Mouse (Mus musculus) macrophage (primary cell): ENCODE measurements around the gene Phc2. TPM values are rescaled to one million over a fixed set of nuclear protein-coding genes. Genes with fewer than 3 reads are reported as not detected.

Experiments
- H3K27ac ChIP-seq: fragments of 350-480 bp; formaldehyde crosslinking; 2 replicates; pipeline ENCODE4 v1.9.0; 2021
- H3K36me3 ChIP-seq: fragments of 350-480 bp; formaldehyde crosslinking; 2 replicates; pipeline ENCODE4 v1.9.0; 2021; ENCODE audit errors: inconsistent target
- H3K4me3 ChIP-seq: fragments of 350-480 bp; formaldehyde crosslinking; 2 replicates; pipeline ENCODE4 v1.9.0; 2021; ENCODE audit errors: inconsistent target
- H3K79me2 ChIP-seq: fragments of 350-480 bp; formaldehyde crosslinking; 2 replicates; pipeline ENCODE4 v1.9.0; 2021; ENCODE audit errors: inconsistent target
- WGBS: methylation state at CpG from one replicate; pipeline ENCODE4 v1.1.7; 2026; ENCODE audit warnings: inconsistent platforms; ENCODE audit not compliant: missing documents; 5-methylcytosine and 5-hydroxymethylcytosine counted together
- polyA plus RNA-seq: library from polyadenylated mRNA; stranded (reverse); fragments of 250-400 nt; gene quantifications from 3 replicates; pipeline ENCODE4 v1.2.4, GENCODE M21; 2018; ENCODE audit warnings: inconsistent platforms

Phc2 gene
- polyA plus RNA-seq, 1 experiment from 2014 or later = 66.8 TPM

DNA sequence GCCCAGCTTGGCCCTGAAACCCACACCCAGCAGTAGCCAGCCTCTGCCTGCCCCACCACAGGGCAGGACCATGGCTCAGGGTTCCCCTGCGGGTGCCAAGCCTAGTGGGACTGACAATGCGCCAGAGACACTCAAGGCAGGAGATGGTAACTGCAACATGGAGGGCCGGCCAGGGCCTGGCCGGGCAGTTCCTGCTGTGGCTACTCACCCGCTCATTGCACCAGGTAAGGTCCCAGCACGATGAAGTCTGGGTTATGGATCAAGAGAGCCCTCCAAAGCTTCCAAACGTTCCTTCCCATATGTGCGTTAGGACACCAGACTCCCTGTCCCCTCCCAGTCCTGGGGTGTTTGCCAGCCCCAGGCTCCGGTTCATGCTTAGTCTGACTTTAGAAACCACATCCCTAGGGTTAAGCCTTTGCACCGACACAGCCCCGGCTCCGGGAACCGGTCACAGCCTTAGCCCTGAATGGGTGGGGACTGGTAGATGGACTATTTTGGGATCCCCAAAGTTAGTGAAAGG lies 57.7 kb downstream of the Phc2 start:
- 92% methylated on average over 13 of the region's 13 CpGs for WGBS
- Histone ChIP-seq H3K27ac (no peak overlapping the region), H3K36me3 (no peaks in the 10 kb centered on the region), H3K79me2 (no peaks in the 10 kb centered on the region), H3K4me3 (no peak overlapping the region)

DNA sequence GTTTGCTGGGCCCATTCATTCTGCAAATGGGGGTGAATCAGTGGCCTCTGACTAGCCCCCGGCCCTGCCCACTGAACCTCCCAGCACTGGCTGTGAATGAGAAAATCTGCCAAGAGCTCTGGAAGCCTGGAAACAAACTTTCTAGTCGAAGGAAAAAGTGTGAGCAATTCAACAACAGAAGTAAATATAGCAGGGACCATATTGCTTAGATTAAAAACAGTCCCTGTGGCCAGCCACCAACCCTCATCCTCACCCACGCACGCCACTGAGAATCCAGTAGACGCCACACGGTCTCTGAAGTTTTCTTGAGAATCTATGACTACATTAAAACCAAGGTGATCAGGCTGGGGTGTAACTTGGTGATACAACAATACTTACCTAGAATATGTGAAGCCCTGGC lies 58.4 kb downstream of the Phc2 start:
- Histone ChIP-seq H3K79me2 (no peaks in the 10 kb centered on the region), H3K4me3 (no peak overlapping the region), H3K27ac (no peak overlapping the region), H3K36me3 (no peaks in the 10 kb centered on the region)
- WGBS = 91% methylated on average over 6 of the region's 6 CpGs

DNA sequence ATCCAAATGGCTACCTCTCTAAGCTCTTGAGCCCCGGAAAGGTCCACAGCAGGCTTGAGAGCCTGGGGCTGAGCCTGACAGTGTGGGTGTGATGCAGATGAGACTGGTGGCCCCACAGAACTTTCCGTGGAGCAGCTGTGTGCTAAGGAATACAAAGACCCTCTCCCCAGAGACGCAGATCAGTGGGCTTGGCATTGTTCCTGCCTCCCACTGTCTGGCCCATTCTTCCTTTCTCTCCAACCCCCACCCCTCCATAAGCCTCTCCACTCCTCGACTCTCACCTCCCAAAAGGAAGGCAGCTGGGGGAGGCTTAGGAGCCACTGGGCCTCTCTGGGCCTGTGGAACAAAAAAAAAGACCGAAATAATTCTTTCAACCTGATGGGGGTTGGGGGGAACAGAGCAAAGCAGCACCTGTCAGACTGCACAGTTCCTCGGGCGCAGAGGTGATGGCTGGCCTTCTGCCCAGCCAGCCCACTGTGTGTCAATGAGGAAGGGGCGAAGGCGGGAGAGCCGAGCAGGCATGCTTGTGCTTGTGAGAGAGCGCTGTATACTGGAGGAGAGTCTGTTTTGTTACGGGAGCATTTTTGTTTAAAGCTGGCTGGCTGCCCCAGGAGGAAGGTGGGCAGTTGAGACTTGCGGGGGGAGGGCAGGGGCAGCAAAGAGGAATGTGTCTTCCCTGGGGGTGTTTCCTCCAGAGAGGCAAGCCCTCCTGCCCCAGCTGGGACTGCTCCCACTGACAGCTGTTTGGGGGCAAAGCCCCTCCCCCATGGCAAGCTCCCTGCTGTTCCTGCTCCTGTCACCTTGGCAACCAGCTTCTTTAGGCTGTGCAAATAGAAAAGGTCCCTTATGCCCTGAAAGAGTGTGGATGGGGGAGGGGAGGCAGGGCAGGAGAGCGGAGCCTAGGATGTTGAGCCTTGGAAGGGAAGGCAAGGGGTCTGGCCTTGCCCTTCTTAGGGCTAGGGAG lies 61.0 kb downstream of the Phc2 start:
- Histone ChIP-seq H3K27ac (no peak overlapping the region), H3K36me3 (no peaks in the 10 kb centered on the region), H3K4me3 (no peak overlapping the region), H3K79me2 (no peaks in the 10 kb centered on the region)
- 78% methylated on average over 14 of the region's 14 CpGs for WGBS

DNA sequence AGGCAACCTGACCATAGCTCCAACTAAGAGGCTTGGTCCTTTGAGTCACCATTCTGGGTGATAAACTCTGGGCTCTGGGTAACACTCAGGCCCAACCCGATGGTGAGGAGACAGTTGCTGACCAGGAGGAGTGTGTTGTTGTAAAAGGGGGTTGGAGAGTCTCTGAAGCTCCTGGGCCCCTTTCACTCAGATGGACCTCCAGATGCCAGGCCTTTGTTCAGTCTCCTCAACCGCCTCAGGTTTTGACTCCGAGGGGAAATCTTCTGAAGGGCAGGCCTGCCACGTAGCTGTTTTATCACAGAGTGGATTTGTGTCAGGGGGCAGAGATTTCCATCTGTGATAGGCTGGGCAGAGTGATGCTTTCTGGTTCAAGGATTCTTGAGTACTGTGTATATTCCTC lies 61.8 kb downstream of the Phc2 start:
- WGBS = 81% methylated on average over 4 of the region's 4 CpGs
- H3K36me3 ChIP-seq = no peaks in the 10 kb centered on the region
- H3K79me2 ChIP-seq = no peaks in the 10 kb centered on the region
- no peak overlapping the region for H3K27ac ChIP-seq
- no peak overlapping the region for H3K4me3 ChIP-seq

DNA sequence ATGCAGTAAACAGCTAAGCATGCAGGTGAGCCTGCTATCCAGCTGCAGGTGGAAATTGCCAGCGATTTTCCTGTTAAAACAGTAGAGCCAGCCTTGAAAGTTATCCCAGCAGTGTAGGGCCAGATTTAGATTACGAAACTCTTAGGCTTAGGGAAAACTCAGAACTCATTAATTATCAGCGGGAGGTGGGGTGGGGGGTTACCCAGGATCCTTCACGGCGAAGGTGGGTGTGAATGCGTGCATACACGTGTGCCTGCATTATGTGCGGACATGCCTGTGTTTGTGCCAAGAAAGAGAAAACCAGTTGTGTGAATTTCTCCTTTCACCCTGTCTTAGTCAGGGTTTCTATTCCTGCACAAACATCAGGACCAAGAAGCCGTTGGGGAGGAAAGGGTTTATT lies 62.2 kb downstream of the Phc2 start:
- Histone ChIP-seq H3K36me3 (no peaks in the 10 kb centered on the region), H3K4me3 (no peak overlapping the region), H3K79me2 (no peaks in the 10 kb centered on the region), H3K27ac (no peak overlapping the region)
- WGBS = 96% methylated on average over 9 of the region's 9 CpGs

DNA sequence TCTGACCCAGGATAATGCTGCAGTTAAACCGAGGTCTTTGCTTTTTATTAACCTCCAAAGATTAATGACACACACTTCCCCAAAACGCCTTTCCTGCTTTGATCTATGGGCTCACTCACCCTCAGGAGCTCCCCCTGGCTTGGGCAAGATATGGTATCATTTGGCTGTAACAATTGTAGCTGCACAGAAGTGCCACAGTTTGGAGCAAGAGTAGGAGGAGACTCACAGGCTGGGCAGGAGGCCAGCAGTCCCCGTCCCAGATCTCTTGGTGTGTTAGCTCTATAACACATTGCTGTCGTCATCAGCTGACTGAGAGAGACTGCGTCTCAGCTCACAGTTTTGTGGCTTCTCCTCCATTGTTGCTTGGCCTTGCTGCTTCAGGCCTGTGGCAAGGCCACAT lies 65.6 kb downstream of the Phc2 start:
- H3K36me3 ChIP-seq = no peaks in the 10 kb centered on the region
- WGBS = 13% methylated on average over 5 of the region's 5 CpGs
- no peak overlapping the region for H3K4me3 ChIP-seq
- no peak overlapping the region for H3K27ac ChIP-seq
- no peaks in the 10 kb centered on the region for H3K79me2 ChIP-seq

DNA sequence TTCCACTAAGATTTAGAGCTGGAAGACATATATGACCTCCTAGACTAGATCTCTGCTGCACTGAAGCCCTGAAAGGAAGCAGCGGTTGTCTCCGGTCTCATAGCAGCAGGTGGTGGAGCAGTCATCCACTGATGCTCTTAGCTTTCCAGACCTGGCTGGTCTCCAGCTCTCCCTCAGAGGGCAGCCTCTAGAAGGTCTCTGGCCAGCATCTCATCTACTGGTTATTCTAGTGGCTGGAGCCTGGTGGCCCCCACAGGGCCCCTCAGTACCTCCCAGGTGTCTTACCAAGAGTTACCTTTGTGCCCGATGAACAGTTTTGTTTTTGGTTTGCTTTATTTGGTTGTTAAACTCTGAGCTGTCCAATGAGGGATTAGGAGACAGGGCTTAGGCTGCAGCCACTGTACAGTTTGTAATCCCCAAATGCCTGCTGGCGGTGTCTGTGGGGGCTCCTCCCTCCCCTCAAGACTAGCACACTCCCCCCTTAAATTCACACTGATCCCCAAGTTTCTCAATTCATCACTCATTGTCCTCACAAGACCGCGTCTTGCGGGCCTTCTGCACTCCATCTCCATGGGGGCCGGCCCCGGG lies 66.7 kb downstream of the Phc2 start:
- Histone ChIP-seq H3K36me3 (no peaks in the 10 kb centered on the region), H3K4me3 (no peak overlapping the region), H3K27ac (no peak overlapping the region), H3K79me2 (no peaks in the 10 kb centered on the region)
- 98% methylated on average over 9 of the region's 9 CpGs for WGBS

DNA sequence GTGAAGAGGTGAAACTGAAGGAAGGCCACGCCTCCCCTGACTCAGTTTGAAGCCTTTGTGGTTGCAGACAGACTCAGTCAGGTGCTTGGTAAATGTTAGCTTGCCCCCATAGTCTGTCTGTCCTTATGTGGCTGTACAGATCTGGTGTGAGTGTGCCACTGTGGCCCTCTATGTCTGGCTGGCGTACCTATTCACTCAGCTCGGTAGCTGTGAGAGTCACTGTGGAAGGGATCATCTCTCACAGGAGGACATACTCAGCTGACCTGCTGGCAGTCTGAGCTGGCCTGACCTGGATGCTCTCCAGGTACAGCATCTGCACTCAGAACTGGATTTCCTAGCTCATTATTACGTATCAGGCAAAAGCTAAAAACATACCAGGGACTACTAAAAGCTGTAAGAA lies 67.3 kb downstream of the Phc2 start:
- H3K27ac ChIP-seq = no peak overlapping the region
- 97% methylated on average over 4 of the region's 4 CpGs for WGBS
- no peaks in the 10 kb centered on the region for H3K79me2 ChIP-seq
- H3K36me3 ChIP-seq = no peaks in the 10 kb centered on the region
- H3K4me3 ChIP-seq = no peak overlapping the region

DNA sequence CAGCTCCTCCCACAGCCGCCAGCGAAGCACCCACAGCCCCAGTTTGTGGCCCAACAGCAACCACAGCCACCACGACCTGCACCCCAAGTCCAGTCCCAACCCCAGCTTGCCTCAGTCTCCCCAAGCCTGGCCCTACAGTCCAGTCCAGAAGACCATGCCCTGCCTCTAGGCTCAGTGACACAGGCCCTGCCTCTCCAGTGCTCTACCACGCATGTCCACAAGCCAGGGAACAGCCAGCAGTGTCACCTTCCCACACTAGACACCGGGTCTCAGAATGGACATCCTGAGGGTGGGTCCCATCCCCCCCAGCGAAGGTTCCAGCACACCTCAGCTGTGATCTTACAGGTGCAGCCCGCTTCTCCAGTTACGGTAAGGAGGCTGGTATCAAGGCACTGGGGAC lies 68.4 kb downstream of the Phc2 start:
- no peak overlapping the region for H3K4me3 ChIP-seq
- H3K79me2 ChIP-seq = peaks cover 1% of the 10 kb centered on the region
- 93% methylated on average over 8 of the region's 8 CpGs for WGBS
- H3K27ac ChIP-seq = no peak overlapping the region
- H3K36me3 ChIP-seq = no peaks in the 10 kb centered on the region

DNA sequence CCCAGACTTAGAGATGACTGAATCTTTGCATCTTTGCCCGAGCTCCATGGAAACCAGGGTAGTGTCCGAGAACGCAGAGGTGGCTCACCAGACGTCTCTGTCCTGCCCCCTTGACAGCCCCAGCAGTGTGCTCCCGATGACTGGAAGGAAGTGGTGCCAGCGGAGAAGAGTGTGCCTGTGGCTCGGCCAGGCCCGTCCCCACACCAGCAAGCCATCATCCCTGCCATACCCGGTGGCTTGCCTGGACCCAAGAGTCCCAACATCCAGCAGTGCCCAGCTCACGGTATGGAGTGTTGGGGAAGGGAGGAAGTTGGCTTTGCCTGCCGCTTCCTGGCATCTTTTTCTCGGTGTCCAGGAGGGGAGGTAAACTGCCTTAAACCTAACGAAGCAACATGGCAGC lies 68.9 kb downstream of the Phc2 start:
- H3K4me3 ChIP-seq = no peak overlapping the region
- no peak overlapping the region for H3K27ac ChIP-seq
- 94% methylated on average over 12 of the region's 13 CpGs for whole genome bisulfite sequencing
- no peaks in the 10 kb centered on the region for H3K36me3 ChIP-seq
- H3K79me2 ChIP-seq = peaks cover 6% of the 10 kb centered on the region

DNA sequence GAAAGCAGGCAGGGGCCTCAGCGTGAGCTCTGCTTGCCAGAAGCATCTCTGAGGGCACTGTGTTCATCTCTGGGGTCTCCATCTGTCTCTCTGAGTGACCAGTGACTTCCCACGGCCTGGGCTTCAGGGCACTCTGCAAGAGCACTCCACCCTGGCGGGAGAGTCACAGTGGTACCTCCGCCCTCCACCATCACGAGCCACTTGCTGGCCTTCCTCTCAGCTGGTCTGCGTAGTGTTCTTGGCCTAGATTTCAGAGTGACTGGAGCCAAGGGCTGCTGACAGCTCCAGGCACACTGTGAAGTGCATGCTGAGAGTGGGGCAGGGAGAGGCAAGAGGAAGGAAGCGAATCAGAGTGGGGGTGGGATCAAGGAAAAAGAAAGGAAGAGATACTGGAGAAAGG lies 69.6 kb downstream of the Phc2 start:
- Histone ChIP-seq H3K36me3 (no peaks in the 10 kb centered on the region), H3K79me2 (peaks cover 13% of the 10 kb centered on the region), H3K27ac (no peak overlapping the region), H3K4me3 (no peak overlapping the region)
- 93% methylated on average over 6 of the region's 7 CpGs for WGBS

DNA sequence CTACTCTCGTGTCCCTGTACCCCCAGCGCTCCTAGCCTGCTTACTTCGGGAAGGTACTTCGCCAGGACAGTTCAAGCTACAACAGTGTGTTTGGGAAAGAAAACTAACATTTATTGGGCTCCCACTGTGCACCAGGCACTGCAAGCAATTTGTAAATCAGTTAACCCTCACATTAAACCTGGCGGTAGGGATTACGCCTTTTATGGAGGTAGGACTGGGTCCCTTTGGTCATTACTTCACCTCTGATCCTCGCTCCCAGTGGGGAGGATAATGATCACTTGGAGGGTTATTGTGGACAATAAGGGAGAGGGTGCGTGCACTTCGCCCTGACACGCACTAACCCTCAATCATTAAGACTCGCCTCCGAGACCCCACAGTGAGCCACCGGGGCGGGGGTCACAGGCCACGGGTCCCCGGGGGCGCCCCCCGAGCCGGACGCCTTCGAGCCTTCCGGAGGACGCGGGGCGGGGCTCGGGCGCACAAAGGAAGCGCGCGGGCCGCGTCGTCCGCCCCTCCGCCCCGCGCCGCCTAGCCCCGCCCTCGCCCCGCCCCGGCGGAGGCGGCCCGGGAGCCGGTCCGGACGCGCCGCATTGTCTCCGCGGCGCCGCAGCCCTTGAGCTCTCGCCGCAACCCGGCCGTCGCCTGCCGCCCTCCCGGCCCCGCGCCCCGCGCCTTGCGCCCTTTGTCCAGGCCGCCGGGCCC lies 72.7 kb downstream of the Phc2 start:
- H3K79me2 ChIP-seq = peaks cover 44% of the 10 kb centered on the region
- peak overlapping the region; percentile 29 for H3K4me3 ChIP-seq
- H3K27ac ChIP-seq = peak overlapping the region; percentile 44; the same call in 1 of the 2 replicates
- 6% methylated on average over 44 of the region's 68 CpGs for WGBS
- H3K36me3 ChIP-seq = 0 out of 2 replicates have a peak, but pooled peaks cover 8% of the 10 kb centered on the region

DNA sequence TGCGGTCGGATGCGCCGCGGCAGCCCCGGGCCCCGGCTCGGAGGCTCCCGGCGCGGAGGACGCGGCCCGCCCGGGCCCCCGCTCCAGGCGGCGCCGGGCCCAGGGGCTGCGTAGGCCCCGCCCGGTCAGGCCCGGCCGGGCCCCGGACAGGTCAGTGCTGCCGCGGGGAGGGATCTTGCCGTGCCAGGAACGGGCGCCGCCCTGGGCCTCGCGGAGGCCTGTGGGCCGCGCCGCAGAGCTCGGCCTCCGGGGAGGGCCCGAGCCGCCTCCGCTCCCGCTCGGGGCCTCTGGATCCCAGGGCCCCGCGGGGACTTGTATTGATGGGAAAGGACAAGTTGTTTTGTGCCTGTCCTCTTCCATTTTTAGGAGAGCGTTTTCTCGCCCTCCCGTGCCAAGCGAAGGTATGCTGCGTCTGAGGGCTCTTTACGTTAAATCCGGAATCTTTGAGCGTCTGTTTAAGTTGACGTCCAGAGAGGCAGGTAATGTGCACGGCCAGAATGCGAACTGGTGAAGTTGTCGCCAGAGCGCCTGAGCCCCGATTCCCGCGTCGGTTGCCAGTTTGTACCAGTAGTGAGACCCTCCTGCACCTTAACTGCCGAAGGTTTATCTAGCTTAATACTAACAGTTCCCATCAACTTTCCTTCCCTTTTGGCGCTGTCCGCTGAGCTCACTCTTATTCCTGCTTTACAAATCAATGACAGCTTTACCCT lies 73.4 kb downstream of the Phc2 start:
- H3K36me3 ChIP-seq = 0 out of 2 replicates have a peak, but pooled peaks cover 8% of the 10 kb centered on the region

DNA sequence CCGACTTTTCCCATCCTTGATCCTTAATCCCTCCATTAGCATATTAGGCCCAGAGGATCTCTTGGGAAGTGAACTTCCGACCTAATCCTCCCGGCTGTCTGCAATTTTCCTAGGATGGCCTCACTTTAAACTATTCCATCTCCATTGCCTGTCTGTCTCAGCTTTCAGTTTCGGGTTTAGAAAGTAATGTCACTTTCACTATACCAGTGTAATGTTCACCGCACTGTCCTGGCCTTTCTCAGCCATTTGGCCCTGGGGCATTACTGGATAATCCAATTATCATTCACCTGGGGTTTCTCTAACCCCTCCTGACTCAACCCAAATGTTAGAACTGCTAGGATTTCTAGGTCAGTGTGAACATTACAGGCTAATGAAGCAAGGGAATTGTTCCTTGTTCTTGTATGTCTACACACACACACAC lies 73.9 kb downstream of the Phc2 start:
- H3K27ac ChIP-seq = peak overlapping the region; percentile 92
- H3K4me3 ChIP-seq = peak overlapping the region; percentile 76
- WGBS = 0% methylated on average over 5 of the region's 5 CpGs
- peaks cover 56% of the 10 kb centered on the region for H3K79me2 ChIP-seq
- 0 out of 2 replicates have a peak, but pooled peaks cover 8% of the 10 kb centered on the region for H3K36me3 ChIP-seq

More for the DNA sequence above, 73.4 kb downstream of the Phc2 start:
- Histone ChIP-seq H3K4me3 (peak overlapping the region; percentile 76), H3K79me2 (peaks cover 51% of the 10 kb centered on the region), H3K27ac (peak overlapping the region; percentile 92)
- 1% methylated on average over 57 of the region's 65 CpGs for WGBS
